Mouse (Mus musculus): ENCODE measurements around the gene Pip4p1. TPM values are rescaled to one million over a fixed set of nuclear protein-coding genes. Genes with fewer than 3 reads are reported as not detected.
"Not testable (repeated sequence)": the region's sequence is repeated elsewhere in the genome, so short reads cannot be mapped to it uniquely, and the experiment has no call there.

The Pip4p1 gene
- 1 to 10 TPM; 2.9 to 3.4 TPM for polyA plus RNA-seq (2017; shearing (Covaris generic))

GRCm38 (mm10) chr14:50930754-50931492 is at the start of gene Pip4p1, which contains the start of gene Pnp:
Gene Pip4p1, minus strand, starts transcription at chr14:50930856.
Gene Pnp, plus strand, starts transcription at chr14:50931082.
- peak; percentile 93 for ATAC-seq

GRCm38 (mm10) chr14:50979631-50980030 is 49.0 kb upstream of the Pip4p1 start:
- no peak for ATAC-seq

DNA sequence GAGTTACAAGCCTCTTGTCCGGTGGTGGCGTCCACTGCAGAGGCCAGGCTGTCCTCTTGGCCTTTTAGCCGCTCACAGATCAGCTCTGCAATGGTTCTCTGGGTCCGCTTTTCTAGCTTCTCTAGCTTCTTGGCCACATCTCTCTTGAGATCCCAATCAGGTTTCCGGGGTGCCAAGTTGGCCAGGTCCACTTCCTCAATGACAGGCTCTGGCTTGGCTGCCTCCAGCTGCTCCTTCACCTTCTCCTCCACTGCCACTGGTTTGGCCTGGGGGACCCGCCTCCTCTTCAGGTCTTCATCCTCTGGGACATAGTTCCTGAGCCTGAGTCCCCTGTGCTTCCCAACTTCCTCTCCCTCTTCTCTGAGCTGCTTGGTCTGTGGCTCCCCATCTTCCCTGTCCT is 47.8 kb upstream of the Pip4p1 start:
- ATAC-seq = not testable (repeated sequence)

- ATAC-seq = no peak
These were observed 46.0 kb upstream of the Pip4p1 start for GRCm38 (mm10) chr14:50976674-50977073.

DNA sequence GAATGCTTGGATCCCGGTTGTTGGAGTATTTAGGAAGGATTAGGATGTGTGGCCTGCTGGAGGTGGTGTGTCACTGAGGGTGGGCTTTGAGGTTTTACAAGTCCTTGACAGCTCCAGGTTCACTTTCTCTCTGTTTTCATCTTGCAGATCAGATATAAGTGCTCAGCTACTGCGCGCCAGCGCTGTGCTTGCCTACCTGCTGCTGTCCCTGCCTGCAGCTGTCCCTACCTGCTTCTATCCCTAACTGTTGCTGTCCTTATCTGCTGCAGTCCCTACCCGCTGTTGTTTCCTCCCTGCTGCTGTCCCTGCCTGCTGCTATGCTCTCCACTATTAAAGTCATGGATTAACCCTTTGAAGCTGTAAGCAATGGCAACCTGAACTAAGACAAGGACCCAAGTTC is 44.3 kb upstream of the Pip4p1 start:
- no peak for ATAC-seq

DNA sequence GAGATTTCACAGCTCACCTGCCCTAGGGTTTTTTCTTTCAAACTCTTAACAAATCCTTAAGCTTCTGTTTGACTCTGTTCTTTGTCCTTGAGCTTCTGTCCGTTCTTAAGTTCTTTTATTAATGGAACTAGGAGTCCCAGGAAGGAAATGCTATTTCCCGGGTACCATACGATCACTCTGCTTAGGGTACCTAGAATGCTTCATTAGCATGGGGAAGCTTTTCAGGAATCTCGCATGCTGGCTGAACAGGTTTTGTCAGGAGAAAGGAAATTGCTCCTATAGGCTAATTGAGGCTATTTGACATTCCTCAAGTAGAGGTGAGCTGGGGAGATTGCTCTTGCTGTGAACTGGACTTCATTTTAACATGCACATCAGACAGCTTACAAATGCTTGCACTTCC is 43.0 kb upstream of the Pip4p1 start:
- no peak for ATAC-seq

- not testable (repeated sequence) for ATAC-seq
These were observed 42.4 kb upstream of the Pip4p1 start for GRCm38 (mm10) chr14:50973054-50973453.

GRCm38 (mm10) chr14:50970822-50971221 is 40.2 kb upstream of the Pip4p1 start:
- no peak for ATAC-seq

- ATAC-seq = no peak
These were observed 39.2 kb upstream of the Pip4p1 start for GRCm38 (mm10) chr14:50969558-50970544.

DNA sequence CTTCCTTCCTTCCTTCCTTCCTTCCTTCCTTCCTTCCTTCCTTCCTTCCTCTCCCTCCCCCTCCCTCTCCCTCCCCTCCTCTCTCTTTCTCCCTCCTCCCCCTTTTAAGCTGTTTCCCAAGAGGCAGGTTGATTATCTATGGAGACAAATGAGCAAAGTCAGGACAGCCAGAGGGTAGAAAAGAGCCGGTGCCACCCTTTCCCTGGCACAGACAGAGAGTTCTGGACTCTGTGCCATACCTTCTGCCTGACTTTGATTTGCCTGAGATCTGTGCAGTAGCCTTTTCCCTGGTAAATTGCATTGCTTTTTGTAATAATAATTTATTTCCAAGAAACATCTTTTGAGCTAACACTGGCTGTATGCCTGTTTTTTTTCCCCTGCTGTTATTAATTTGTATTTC is 38.4 kb upstream of the Pip4p1 start:
- no peak for ATAC-seq

DNA sequence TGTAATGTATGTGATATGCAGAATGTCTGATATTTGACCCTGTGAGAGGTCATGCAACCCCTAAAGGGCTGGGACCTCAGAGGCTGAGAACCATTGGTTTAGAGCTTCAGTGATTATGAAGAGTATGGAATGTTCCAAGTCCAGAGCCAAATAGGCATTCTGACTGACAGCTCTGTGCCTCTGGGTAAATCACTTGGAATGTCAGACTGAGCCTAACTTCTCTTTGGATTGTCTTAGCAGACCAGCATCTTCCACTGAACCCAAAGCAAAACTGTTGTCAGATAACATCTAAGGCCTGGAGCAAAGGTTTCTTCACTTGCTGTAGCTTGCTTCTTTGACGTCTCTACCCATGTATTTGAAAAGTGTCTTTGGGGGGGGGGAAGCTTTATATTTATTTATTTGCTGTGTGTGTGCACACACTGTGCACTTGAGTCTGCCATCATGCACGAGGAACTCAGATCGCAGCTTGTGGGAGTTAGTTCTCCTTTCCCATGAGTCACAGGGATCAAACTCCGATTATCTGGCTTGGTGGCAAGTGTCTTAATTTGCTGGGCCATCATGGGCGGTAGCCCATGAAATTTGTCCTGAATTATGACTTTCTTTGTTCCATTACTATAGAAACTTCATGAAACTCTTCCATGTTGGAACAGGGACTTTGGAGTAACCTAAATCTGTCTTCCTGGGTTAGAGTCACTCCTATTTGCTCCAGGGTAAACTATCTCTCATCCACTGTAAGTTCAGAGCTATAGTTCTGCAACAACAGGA is 37.7 kb upstream of the Pip4p1 start:
- no peak for ATAC-seq

DNA sequence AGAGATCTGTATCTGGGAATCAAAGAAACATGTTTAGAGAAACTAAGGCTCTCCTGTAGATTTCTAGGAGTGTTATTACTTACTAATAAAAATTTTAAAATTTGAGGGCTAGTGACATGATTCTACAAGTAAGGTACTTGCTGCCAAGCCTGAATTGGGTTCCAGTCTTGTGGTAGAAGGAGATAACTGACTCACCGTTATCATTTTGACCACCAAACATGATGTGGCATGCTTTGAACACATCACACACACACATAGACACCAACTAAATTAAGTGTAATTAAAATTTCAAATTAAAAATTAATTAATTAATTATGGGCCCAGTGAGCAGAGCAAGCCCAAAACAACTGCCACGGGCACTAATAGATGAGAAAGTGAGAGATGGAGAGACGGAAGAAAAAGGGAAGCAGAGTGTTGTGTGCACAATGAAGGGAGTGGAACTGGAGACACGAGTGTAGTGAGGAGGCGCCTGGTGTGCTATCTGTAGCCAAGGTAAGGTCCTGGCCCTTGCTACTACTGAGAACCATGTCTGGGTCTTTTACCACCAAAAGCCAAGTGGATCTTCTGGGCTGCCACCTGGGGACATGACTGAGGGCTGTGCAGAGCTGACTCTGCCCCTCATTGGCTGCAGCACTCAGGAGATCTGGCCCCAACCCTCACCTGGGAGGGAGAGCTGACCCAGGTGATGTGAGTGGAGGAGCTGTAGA is 27.8 kb upstream of the Pip4p1 start:
- not testable (repeated sequence) for ATAC-seq

DNA sequence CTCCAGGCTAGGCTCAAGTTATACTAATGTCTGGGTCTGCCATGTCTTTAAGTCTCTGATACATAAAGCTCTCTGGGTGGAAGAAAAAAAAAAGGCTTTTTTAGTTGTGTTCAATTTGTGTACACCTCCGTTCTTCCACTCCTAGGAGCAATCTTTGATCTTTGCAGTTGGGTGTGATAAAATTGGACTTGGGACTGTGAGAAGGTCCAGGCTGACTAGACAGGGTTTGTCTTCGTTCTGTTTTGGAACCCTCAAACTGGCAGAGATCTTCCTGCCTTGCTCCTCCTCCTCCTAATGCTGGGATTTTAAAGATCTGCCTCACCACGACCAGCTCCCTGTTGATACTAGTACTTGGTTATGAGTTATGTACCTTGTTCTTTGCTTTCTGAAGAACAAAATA is 26.5 kb upstream of the Pip4p1 start:
- ATAC-seq = not testable (repeated sequence)

DNA sequence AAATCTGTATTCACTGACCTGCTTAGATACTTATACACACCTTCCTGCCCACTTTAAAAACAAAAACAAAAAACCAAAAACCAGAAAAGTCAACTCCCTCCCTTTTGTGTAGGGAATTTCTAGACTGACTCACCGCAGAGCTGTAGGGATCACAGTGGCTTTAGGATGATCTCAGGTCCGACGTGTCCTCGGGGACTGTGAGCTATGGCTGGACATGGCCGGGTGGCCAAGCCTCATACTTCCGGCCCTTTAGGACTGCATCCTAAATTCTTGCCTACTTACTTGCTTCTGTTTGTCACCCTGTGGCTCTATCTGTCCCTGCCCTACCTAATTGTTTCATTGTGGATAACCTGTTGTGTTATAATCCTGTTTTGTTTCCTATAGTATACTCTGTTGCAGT is 26.1 kb upstream of the Pip4p1 start:
- not testable (repeated sequence) for ATAC-seq

- peak; percentile 93 for ATAC-seq
These were observed 25.4 kb upstream of the Pip4p1 start, which contains the start of gene Pnp2 for GRCm38 (mm10) chr14:50955942-50956508. Gene Pnp2, plus strand, starts transcription at chr14:50955992.

DNA sequence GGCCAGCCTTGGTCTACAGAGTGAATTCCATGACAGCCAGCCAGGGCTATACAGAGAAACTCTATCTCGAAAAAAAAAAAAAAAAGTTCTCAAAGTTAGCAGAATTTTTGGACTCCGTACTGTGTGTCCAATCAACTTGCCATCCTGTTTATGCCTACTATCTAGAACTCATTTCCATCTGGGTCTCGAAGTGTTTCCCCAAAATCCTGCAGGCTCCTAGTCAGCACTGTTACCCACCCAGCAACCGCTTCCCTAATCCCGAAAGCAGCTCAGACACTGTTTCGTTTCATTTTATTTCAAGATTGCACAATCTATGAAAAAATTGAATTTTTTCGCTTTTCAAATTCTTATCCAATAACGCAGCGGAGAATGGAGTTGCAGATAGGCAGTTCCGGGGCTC is 24.8 kb upstream of the Pip4p1 start:
- no peak for ATAC-seq

GRCm38 (mm10) chr14:50945526-50945925 is 14.9 kb upstream of the Pip4p1 start:
- not testable (repeated sequence) for ATAC-seq

- not testable (repeated sequence) for ATAC-seq
These were observed 14.4 kb upstream of the Pip4p1 start for GRCm38 (mm10) chr14:50945081-50945480.

DNA sequence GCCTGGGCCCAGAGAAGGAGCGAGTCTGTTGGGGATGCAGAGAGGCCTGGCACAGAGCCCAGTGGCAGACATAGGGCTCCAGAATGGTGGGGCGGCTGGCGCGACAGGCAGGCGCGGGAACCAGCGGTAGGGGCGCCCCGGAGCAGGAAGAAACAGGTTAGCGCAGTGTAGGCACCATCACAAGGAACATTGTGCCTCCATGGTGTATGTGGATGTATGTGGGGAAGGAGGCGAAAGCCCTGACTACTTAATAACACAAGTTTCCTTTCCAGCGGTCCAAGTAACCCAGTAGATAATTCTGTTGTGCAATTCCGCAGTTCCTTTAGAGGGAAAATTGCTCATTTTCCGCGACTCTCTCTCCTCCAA is 14.0 kb upstream of the Pip4p1 start:
- peak; percentile 83 for ATAC-seq

DNA sequence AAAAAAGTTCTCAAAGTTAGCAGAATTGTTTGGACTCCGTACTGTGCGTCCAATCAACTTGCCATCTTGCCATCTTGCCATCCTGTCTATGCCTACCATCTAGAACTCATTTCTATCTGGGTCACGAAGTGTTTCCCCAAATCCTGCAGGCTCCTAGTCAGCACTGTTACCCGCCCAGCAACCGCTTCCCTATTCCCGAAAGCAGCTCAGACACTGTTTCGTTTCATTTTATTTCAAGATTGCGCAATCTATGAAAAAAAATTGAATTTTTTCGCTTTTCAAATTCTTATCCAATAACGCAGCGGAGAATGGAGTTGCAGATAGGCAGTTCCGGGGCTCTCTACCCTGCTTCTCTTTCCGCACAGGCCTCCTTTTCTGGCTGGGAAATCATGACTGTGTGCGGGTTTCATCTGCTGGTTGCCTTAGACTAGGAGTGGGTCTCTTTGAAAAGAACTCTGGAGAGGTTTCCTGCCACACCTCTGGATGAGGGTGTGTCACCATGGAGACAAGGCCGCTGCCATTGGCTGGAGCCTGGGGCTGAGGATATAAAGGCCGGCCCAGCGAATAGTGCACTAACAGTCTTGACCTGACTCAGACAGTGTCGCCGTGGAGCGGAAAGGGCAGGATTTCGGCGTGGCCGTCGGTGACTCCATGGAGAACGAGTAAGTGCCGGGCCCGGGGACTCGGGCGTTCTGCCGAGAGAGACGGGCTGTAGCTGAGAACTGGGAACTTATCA is 13.4 kb upstream of the Pip4p1 start, which contains the start of gene Gm49342:
TSS of gene Gm49342 (plus strand) at position 586 of the 736 bp plus-strand sequence.
- peak; percentile 92 for ATAC-seq

- peak; percentile 89 for ATAC-seq
These were observed 8.3 kb upstream of the Pip4p1 start for GRCm38 (mm10) chr14:50938940-50939339.

Measured in CD4-positive, CD25-positive, alpha-beta regulatory T cell, adult 4 months (primary cell).